ENCODE assay signal across 22 mouse cellular contexts in genomic region chr6:147507186-147507585, GRCm38 (mm10). TPM values are rescaled to one million over a fixed set of nuclear protein-coding genes. Genes with fewer than 3 reads are reported as not detected.
DNase-seq lines count a peak whose midpoint lies in the region; ATAC-seq and TF ChIP-seq lines count a peak whose summit lies in the region.
"Had no signal": no experiment of that assay in that cellular context is flagged by ENCODE, and none has a peak within 500 bp of the region (broad histone marks: within the 10 kb centered on the region; RNA-seq: fewer than 3 reads in every experiment).

No protein-coding gene starts in this region.

- H3K27ac ChIP-seq in gastrocnemius, adult 2 months: peak overlapping the region; percentile 94
- peak overlapping the region; percentile 63 for H3K27ac ChIP-seq in heart, embryonic 12.5 days (ENCODE audit: poor library complexity, severe bottlenecking)
- peak overlapping the region; percentile 70 for H3K27ac ChIP-seq in heart, embryonic 16.5 days (ENCODE audit: low read length)
- H3K27ac ChIP-seq: forebrain, embryonic 12.5 days; hindbrain, embryonic 12.5 days; kidney, postnatal 0 days had no signal

- TF ChIP-seq CTCF in gastrocnemius, adult 2 months (IDR thresholded peaks at IDR 0.05): no peak

- 82% methylated on average over 6 of the region's 6 CpGs for WGBS in heart, embryonic 12.5 days
- WGBS in heart, embryonic 16.5 days: 81% methylated on average over 6 of the region's 6 CpGs

- no peak for ATAC-seq in heart, embryonic 12.5 days (ENCODE audit: insufficient number of reproducible peaks, low FRiP score)
- ATAC-seq in heart, embryonic 16.5 days (replicated peaks; ENCODE audit: extremely low read depth, insufficient read depth, low FRiP score): no peak
- ATAC-seq: forebrain, embryonic 16.5 days; hindbrain, embryonic 16.5 days; inflammation-experienced regulatory T-cells, adult 6 months had no signal

- H3K27me3 ChIP-seq in heart, embryonic 12.5 days (replicated peaks): no peaks in the 10 kb centered on the region
- H3K27me3 ChIP-seq in heart, embryonic 16.5 days (ENCODE audit: control insufficient read depth, insufficient read depth, low read length): no peaks in the 10 kb centered on the region
- no peaks in the 10 kb centered on the region for H3K27me3 ChIP-seq in myocyte (ENCODE audit: control insufficient read depth, insufficient read depth, insufficient read length)
- H3K27me3 ChIP-seq: forebrain, embryonic 12.5 days; hindbrain, embryonic 12.5 days had no signal

- no peak for TF ChIP-seq POLR2A in myocyte (IDR thresholded peaks at IDR 0.05; ENCODE audit: insufficient read length, low read depth)

- no peak for DNase-seq in gastrocnemius, adult 2 months
- DNase-seq in gastrocnemius, postnatal 4 days (ENCODE audit: low spot score in 2 of 2): no peak
- no peak for DNase-seq in heart, postnatal 25 days (ENCODE audit: low spot score)
- no peak for DNase-seq in heart, adult 18-20 months
- no peak for DNase-seq in layer of hippocampus, adult 9-10 months (ENCODE audit: low spot score)
- DNase-seq: adrenal gland, postnatal 14 days; cerebellum, adult 11-12 months; cerebellum, adult 9-10 months; cerebellum, postnatal 25 days; gastrocnemius, postnatal 14 days; kidney, adult 11 months; kidney, adult 9 months had no signal

- H3ac ChIP-seq in myocyte (ENCODE audit: control insufficient read depth, insufficient read length): no peak overlapping the region

- no peaks in the 10 kb centered on the region for H3K9me3 ChIP-seq in heart, embryonic 12.5 days (replicated peaks)
- H3K9me3 ChIP-seq in heart, embryonic 16.5 days (replicated peaks; ENCODE audit: control insufficient read depth, low read length): no peaks in the 10 kb centered on the region
- H3K9me3 ChIP-seq: forebrain, embryonic 12.5 days; hindbrain, embryonic 12.5 days had no signal

- H3K4me2 ChIP-seq in heart, embryonic 12.5 days: no peak overlapping the region
- H3K4me2 ChIP-seq in heart, embryonic 16.5 days (ENCODE audit: low read depth, low read length): peak overlapping the region; percentile 59; the same call in 1 of the 2 replicates
- peak overlapping the region; percentile 69 for H3K4me2 ChIP-seq in myocyte (ENCODE audit: low read depth)
- H3K4me2 ChIP-seq: forebrain, embryonic 12.5 days; hindbrain, embryonic 12.5 days had no signal

- no peaks in the 10 kb centered on the region for H3K79me2 ChIP-seq in myocyte (ENCODE audit: control insufficient read depth, insufficient read depth)

- peaks cover 20% of the 10 kb centered on the region for H3K4me1 ChIP-seq in heart, embryonic 12.5 days (replicated peaks)
- H3K4me1 ChIP-seq in heart, embryonic 16.5 days (ENCODE audit: control insufficient read depth, insufficient read depth, low read length): peaks cover 5% of the 10 kb centered on the region; the same call in 1 of the 2 replicates
- H3K4me1 ChIP-seq: forebrain, embryonic 12.5 days; hindbrain, embryonic 12.5 days had no signal

- no peaks in the 10 kb centered on the region for H3K36me3 ChIP-seq in heart, embryonic 12.5 days
- H3K36me3 ChIP-seq in heart, embryonic 16.5 days (ENCODE audit: control insufficient read depth, insufficient read depth): no peaks in the 10 kb centered on the region
- H3K36me3 ChIP-seq in myocyte (ENCODE audit: control insufficient read depth, insufficient read depth): no peaks in the 10 kb centered on the region
- H3K36me3 ChIP-seq: forebrain, embryonic 12.5 days; hindbrain, embryonic 12.5 days had no signal

- intact Hi-C loops in gastrocnemius, adult 2 months (cut with DNase I): no loop called here
- intact Hi-C loops in heart, postnatal 25 days (cut with DNase I): loop anchor here (5.0 kb wide), 1 partner anchor 35 kb away; no protein-coding TSS in a partner anchor

- peak overlapping the region; percentile 63 for H3K4me3 ChIP-seq in gastrocnemius, adult 2 months
- H3K4me3 ChIP-seq in heart, embryonic 12.5 days: no peak overlapping the region
- H3K4me3 ChIP-seq in heart, embryonic 16.5 days (ENCODE audit: low read length): no peak overlapping the region
- no peak overlapping the region for H3K4me3 ChIP-seq in myocyte
- H3K4me3 ChIP-seq: forebrain, embryonic 12.5 days; hindbrain, embryonic 12.5 days had no signal

- no peak overlapping the region for H3K9ac ChIP-seq in heart, embryonic 12.5 days
- H3K9ac ChIP-seq in heart, embryonic 16.5 days (ENCODE audit: low read length): no peak overlapping the region
- H3K9ac ChIP-seq: forebrain, embryonic 12.5 days; hindbrain, embryonic 12.5 days had no signal

TF ChIP-seq in myocyte, 11 proteins besides CTCF, POLR2A, EP300 and RAD21:
- TF ChIP-seq MYOD1 (IDR thresholded peaks at IDR 0.05; ENCODE audit: control insufficient read depth in 1 of 3, insufficient read length in 2 of 3, low read depth in 2 of 3): peak in 2 of 3 experiments; percentile 12 to 45
- TF ChIP-seq SRF (IDR thresholded peaks at IDR 0.05; ENCODE audit: control insufficient read depth, insufficient read length, low read depth): no peak

RNA-seq across cellular contexts. Expression of gene Ccdc91, which starts 31.6 kb away (rescaled TPM):
- 10 to 100 TPM; 72.9 to 96.0 TPM for total RNA-seq in gastrocnemius, adult 2 months (2021)
- total RNA-seq in gastrocnemius, postnatal 4 days (2021): 10 to 100 TPM; 36.1 to 37.2 TPM
- polyA plus RNA-seq in heart, embryonic 12.5 days (2016; fragmentation: Nextera tagmentation; extraction: Ambion mirVana): 24.5 and 25.1 TPM in 2 replicates
- total RNA-seq in heart, postnatal 25 days (2021): 10 to 100 TPM; 24.9 to 26.6 TPM
- 25.6 and 26.8 TPM in 2 replicates for polyA plus RNA-seq in heart, embryonic 16.5 days (2015; fragmentation: Nextera tagmentation; extraction: Ambion mirVana)
- total RNA-seq in heart, adult 18-20 months (2021): 10 to 100 TPM; 29.0 to 33.7 TPM
- 37.9 TPM for polyA plus RNA-seq in myocyte (2012; fragmentation: generic; extraction: Trizol)
- total RNA-seq: MEL had no signal
